Mouse (Mus musculus) limb, embryonic 11.5 days (tissue): ENCODE data around the gene Dop1b. TPM values are rescaled to one million over a fixed set of nuclear protein-coding genes. Genes with fewer than 3 reads are reported as not detected.

Experiments
- ATAC-seq: fragments of 200-750 bp; cut with Nextera tagmentation; 2 replicates; pipeline ENCODE4 v1.8.0; 2017; ENCODE audit warnings: low read depth; ENCODE audit not compliant: insufficient number of reproducible peaks, low FRiP score, low TSS enrichment
- DNase-seq: peaks from one replicate; pipeline ENCODE4 v3.0.0-alpha.2; 2015; ENCODE audit warnings: low spot score
- H3K27ac ChIP-seq: fragments of 300-500 bp; sonication (generic); replicated peaks from 2 replicates; pipeline ENCODE4 v1.5.1; 2014; ENCODE audit warnings: low read depth, mild to moderate bottlenecking, low read length
- H3K27me3 ChIP-seq: fragments of 300-500 bp; sonication (generic); 2 replicates; pipeline ENCODE4 v1.6.1; 2014; ENCODE audit warnings: mild to moderate bottlenecking, low read length, mixed read lengths; ENCODE audit not compliant: control insufficient read depth, insufficient read depth
- H3K36me3 ChIP-seq: fragments of 300-500 bp; sonication (generic); 2 replicates; pipeline ENCODE4 v1.6.1; 2014; ENCODE audit warnings: mild to moderate bottlenecking, low read length, moderate library complexity, mixed read lengths; ENCODE audit not compliant: control insufficient read depth, insufficient read depth
- H3K4me1 ChIP-seq: fragments of 300-500 bp; sonication (generic); 2 replicates; pipeline ENCODE4 v1.6.1; 2014; ENCODE audit warnings: low read length, mixed read lengths; ENCODE audit not compliant: control insufficient read depth, insufficient read depth
- H3K4me2 ChIP-seq: fragments of 300-500 bp; sonication (generic); 2 replicates; pipeline ENCODE4 v1.6.1; 2014; ENCODE audit warnings: low read depth, mild to moderate bottlenecking, moderate library complexity; ENCODE audit not compliant: severe bottlenecking
- H3K4me3 ChIP-seq: fragments of 300-500 bp; sonication (generic); 2 replicates; pipeline ENCODE4 v1.5.1; 2014; ENCODE audit warnings: low read depth, low read length
- H3K9ac ChIP-seq: fragments of 300-500 bp; sonication (generic); 2 replicates; pipeline ENCODE4 v1.6.1; 2014; ENCODE audit warnings: mild to moderate bottlenecking, low read length
- H3K9me3 ChIP-seq: fragments of 300-500 bp; sonication (generic); 2 replicates; pipeline ENCODE4 v1.6.1; 2016; ENCODE audit warnings: low read length; ENCODE audit not compliant: control insufficient read depth
- WGBS: fragments of 180-500 bp; shearing (Covaris S2); extraction: QIAGEN DNeasy Blood & Tissue Kit; methylation state at CpG from one replicate; pipeline ENCODE4 v1.1.7; 2014; 5-methylcytosine and 5-hydroxymethylcytosine counted together
- polyA plus RNA-seq: library from polyadenylated mRNA; unstranded; fragments of >200 nt; fragmentation: Nextera tagmentation; extraction: Ambion mirVana; gene quantifications from 2 replicates; pipeline ENCODE4 v1.2.1, GENCODE M21; 2014

Gene Dop1b
- polyA plus RNA-seq, 1 experiment from 2014 or later: 7.2 TPM

GRCm38 (mm10) chr16:93717299-93717703 lies 5.6 kb downstream of the Dop1b start:
- 0 out of 2 replicates have a peak, but pooled peaks cover 6% of the 10 kb centered on the region for H3K4me1 ChIP-seq
- H3K36me3 ChIP-seq: no peaks in the 10 kb centered on the region
- no peak overlapping the region for H3K4me2 ChIP-seq
- no peak overlapping the region for H3K4me3 ChIP-seq
- WGBS: 20% methylated on average over 5 of the region's 5 CpGs
- H3K9me3 ChIP-seq: no peaks in the 10 kb centered on the region
- H3K9ac ChIP-seq: no peak overlapping the region; the same call in 1 of the 2 replicates
- no peak overlapping the region for H3K27ac ChIP-seq
- ATAC-seq (no peak), DNase-seq (no peak)
- peaks cover 7% of the 10 kb centered on the region for H3K27me3 ChIP-seq

- Histone ChIP-seq H3K4me1 (no peaks in the 10 kb centered on the region), H3K9ac (no peak overlapping the region), H3K27ac (no peak overlapping the region), H3K4me2 (no peak overlapping the region), H3K4me3 (no peak overlapping the region), H3K9me3 (no peaks in the 10 kb centered on the region), H3K36me3 (no peaks in the 10 kb centered on the region), H3K27me3 (no peaks in the 10 kb centered on the region)
- WGBS: 88% methylated on average over 5 of the region's 5 CpGs
- ATAC-seq: no peak
- DNase-seq: no peak
Observed at GRCm38 (mm10) chr16:93721771-93722170, 10.1 kb downstream of the Dop1b start.

GRCm38 (mm10) chr16:93722476-93722875 lies 10.8 kb downstream of the Dop1b start:
- H3K4me2 ChIP-seq: no peak overlapping the region
- no peak overlapping the region for H3K4me3 ChIP-seq
- H3K27me3 ChIP-seq: no peaks in the 10 kb centered on the region
- no peaks in the 10 kb centered on the region for H3K4me1 ChIP-seq
- no peak overlapping the region for H3K9ac ChIP-seq
- H3K36me3 ChIP-seq: no peaks in the 10 kb centered on the region
- ATAC-seq (no peak), DNase-seq (no peak)
- no peaks in the 10 kb centered on the region for H3K9me3 ChIP-seq
- H3K27ac ChIP-seq: no peak overlapping the region
- WGBS: 81% methylated on average over 2 of the region's 2 CpGs

- Histone ChIP-seq H3K27me3 (no peaks in the 10 kb centered on the region), H3K4me2 (no peak overlapping the region), H3K36me3 (no peaks in the 10 kb centered on the region), H3K9ac (no peak overlapping the region), H3K4me3 (no peak overlapping the region), H3K4me1 (no peaks in the 10 kb centered on the region), H3K27ac (no peak overlapping the region), H3K9me3 (no peaks in the 10 kb centered on the region)
- DNase-seq: no peak
- no peak for ATAC-seq
- WGBS: 61% methylated on average over 8 of the region's 8 CpGs
Observed at GRCm38 (mm10) chr16:93725417-93726144, 13.9 kb downstream of the Dop1b start.

- no peak overlapping the region for H3K9ac ChIP-seq
- H3K4me2 ChIP-seq: no peak overlapping the region
- H3K9me3 ChIP-seq: no peaks in the 10 kb centered on the region
- no peak overlapping the region for H3K4me3 ChIP-seq
- no peaks in the 10 kb centered on the region for H3K4me1 ChIP-seq
- H3K27ac ChIP-seq: no peak overlapping the region
- no peaks in the 10 kb centered on the region for H3K27me3 ChIP-seq
- WGBS: 93% methylated on average over 4 of the region's 4 CpGs
- DNase-seq (no peak), ATAC-seq (no peak)
- H3K36me3 ChIP-seq: no peaks in the 10 kb centered on the region
Observed at GRCm38 (mm10) chr16:93726186-93726585, 14.5 kb downstream of the Dop1b start.

- H3K27ac ChIP-seq: no peak overlapping the region
- DNase-seq (no peak), ATAC-seq (no peak)
- no peaks in the 10 kb centered on the region for H3K36me3 ChIP-seq
- H3K4me2 ChIP-seq: no peak overlapping the region
- H3K4me1 ChIP-seq: peaks cover 4% of the 10 kb centered on the region; the same call in 1 of the 2 replicates
- WGBS: 78% methylated on average over 9 of the region's 9 CpGs
- no peaks in the 10 kb centered on the region for H3K9me3 ChIP-seq
- H3K27me3 ChIP-seq: no peaks in the 10 kb centered on the region
- no peak overlapping the region for H3K4me3 ChIP-seq
- no peak overlapping the region for H3K9ac ChIP-seq
Observed at GRCm38 (mm10) chr16:93728676-93729075, 17.0 kb downstream of the Dop1b start.

GRCm38 (mm10) chr16:93729801-93730721 lies 18.4 kb downstream of the Dop1b start:
- 86% methylated on average over 23 of the region's 23 CpGs for WGBS
- H3K27ac ChIP-seq: no peak overlapping the region

GRCm38 (mm10) chr16:93731310-93731709 lies 19.6 kb downstream of the Dop1b start:
- DNase-seq (no peak), ATAC-seq (no peak)
- Histone ChIP-seq H3K27ac (no peak overlapping the region), H3K9me3 (no peaks in the 10 kb centered on the region), H3K9ac (no peak overlapping the region), H3K4me3 (no peak overlapping the region), H3K27me3 (no peaks in the 10 kb centered on the region), H3K36me3 (no peaks in the 10 kb centered on the region; the same call in 1 of the 2 replicates), H3K4me1 (peaks cover 4% of the 10 kb centered on the region; the same call in 1 of the 2 replicates), H3K4me2 (no peak overlapping the region)
- 92% methylated on average over 8 of the region's 8 CpGs for WGBS

More at GRCm38 (mm10) chr16:93729801-93730721, 18.4 kb downstream of the Dop1b start:
- H3K27me3 ChIP-seq: no peaks in the 10 kb centered on the region
- peaks cover 4% of the 10 kb centered on the region; the same call in 1 of the 2 replicates for H3K4me1 ChIP-seq
- H3K36me3 ChIP-seq: no peaks in the 10 kb centered on the region; the same call in 1 of the 2 replicates
- H3K4me2 ChIP-seq: no peak overlapping the region
- no peak for ATAC-seq
- no peak overlapping the region for H3K4me3 ChIP-seq
- H3K9ac ChIP-seq: no peak overlapping the region
- DNase-seq: no peak
- no peaks in the 10 kb centered on the region for H3K9me3 ChIP-seq
